Mouse (Mus musculus) cerebellum, adult 2 months (tissue): ENCODE measurements around the gene Pqlc3.

ENCODE experiments used
- CTCF ChIP-seq: fragments of 200-500 bp; IDR thresholded peaks from 2 replicates; pipeline ENCODE4 v1.5.1; 2011; ENCODE audit warnings: low read depth, mild to moderate bottlenecking, control low read depth, low read length, moderate library complexity, borderline replicate concordance; ENCODE audit not compliant: insufficient read depth
- POLR2A ChIP-seq: fragments of 200-500 bp; IDR thresholded peaks from 2 replicates; pipeline ENCODE4 v1.6.1; 2011; ENCODE audit warnings: low read length, control low read depth, borderline replicate concordance; ENCODE audit not compliant: insufficient read depth

GRCm38 (mm10) chr12:17040567-17040966 is 40.4 kb upstream of the Pqlc3 start:
- TF ChIP-seq CTCF (no peak), POLR2A (no peak)
